Mouse (Mus musculus) adrenal gland, postnatal 14 days (tissue): ENCODE data around the gene 4632433K11Rik. TPM values are rescaled to one million over a fixed set of nuclear protein-coding genes. Genes with fewer than 3 reads are reported as not detected.
A peak's percentile ranks its signal among the peaks of the same experiment; 100 is the strongest.
"Not testable (repeated sequence)": the region's sequence is repeated elsewhere in the genome, so short reads cannot be mapped to it uniquely, and the experiment has no call there.

ENCODE experiments used
- DNase-seq: peaks from one replicate; pipeline ENCODE4 v3.0.0; 2021; ENCODE audit warnings: mixed read lengths
- long read RNA-seq, 2 experiments: library from polyadenylated mRNA; stranded (forward); transcript quantifications; one replicate each; pipeline ENCODE4 v2.0.0; 2021
- total RNA-seq: library from RNA; stranded (reverse); gene quantifications from 2 replicates; pipeline ENCODE4 v1.2.3, GENCODE M21; 2021

4632433K11Rik gene
- total RNA-seq, result not detected in 2 replicates
- long read RNA-seq, experiment 1, result 0 reads
- long read RNA-seq, experiment 2, result 0 reads

GRCm38 (mm10) chr7:5033818-5034217, at the start of gene 4632433K11Rik:
Gene 4632433K11Rik, plus strand, starts transcription at chr7:5034118.
- no peak for DNase-seq

- no peak for DNase-seq
Observed at GRCm38 (mm10) chr7:4988250-4988649, 45.7 kb upstream of the 4632433K11Rik start.

GRCm38 (mm10) chr7:4993347-4993998, 40.4 kb upstream of the 4632433K11Rik start:
- DNase-seq, result no peak

DNA sequence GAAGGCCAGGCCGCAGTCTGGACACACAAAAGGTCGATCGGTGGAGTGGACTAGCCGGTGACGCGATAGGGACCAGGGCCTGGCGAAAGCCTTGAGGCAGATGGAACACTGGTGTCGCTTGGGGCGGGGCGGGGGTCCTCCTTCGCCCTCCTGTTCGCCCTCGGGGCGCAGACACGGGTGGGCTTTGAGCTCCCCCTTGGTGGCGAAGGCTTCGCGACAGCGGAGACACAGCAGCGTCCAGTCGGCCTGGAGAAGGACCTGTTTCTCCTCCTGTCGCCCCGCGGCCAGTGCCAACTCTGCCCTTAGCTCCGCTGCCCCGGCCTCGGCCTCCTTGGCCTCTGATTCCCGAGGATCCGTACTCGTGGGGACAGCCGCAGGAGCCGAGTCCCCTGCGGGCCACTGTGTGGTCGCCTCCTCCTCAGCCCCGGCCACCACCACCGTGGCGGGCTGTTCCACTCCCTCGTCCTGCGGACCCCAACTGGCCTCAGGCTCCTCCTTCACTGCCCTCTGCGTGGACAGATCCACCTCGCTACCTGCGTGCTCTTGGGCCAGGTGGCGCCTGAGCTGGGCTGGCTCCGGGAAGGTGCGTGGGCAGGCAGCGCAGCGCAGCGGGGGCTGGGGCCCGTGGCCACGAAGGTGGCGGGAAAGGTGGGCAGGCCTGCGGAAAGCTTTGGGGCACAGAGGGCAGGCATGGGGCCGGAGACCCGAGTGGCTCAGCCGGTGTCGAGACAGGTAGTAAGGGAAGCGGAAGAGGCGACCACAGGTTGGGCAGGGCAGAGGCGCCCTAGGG, 39.7 kb upstream of the 4632433K11Rik start:
- DNase-seq, result no peak

GRCm38 (mm10) chr7:4995268-4996002, 38.5 kb upstream of the 4632433K11Rik start:
- no peak for DNase-seq

- peak; percentile 98 for DNase-seq
Observed at GRCm38 (mm10) chr7:4996003-4996895, 37.7 kb upstream of the 4632433K11Rik start, which contains the start of gene Zfp579. Gene Zfp579, minus strand, starts transcription at chr7:4996158.

DNA sequence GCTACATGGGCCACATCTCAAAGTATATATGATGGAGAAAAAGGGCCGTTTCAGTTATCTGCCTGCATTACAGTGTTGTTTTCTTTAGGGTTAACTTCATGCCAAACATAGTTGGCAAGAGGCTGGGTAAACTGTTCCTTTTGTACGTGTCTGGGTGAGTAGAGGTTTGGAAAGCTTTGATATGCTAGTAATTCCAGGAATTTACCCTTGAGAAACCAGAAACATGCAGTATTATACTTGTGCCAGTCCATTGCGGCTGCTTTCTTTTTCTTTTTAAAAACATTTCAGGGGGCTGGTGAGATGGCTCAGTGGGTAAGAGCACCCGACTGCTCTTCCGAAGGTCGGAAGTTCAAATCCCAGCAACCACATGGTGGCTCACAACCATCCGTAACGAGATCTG, 37.0 kb upstream of the 4632433K11Rik start:
- no peak for DNase-seq

DNA sequence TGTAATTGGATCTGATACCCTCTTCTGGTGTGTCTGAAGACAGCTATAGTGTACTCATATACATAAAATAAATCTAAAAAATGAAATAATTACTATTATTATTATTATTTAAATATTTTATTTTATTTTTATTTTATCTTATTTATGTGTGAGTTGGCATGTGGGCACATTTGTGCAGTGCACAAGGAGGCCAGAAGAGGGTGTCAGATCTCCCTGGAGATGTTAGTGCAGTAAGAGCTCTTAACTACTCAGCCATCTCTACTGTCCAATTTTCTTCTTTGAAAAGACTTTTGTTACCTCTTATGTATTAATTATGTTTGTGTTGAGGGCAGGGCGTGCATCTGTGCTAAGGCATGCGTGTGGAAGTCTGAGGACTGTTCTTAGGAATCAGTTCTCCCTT, 34.0 kb upstream of the 4632433K11Rik start:
- peak; percentile 61 for DNase-seq

DNA sequence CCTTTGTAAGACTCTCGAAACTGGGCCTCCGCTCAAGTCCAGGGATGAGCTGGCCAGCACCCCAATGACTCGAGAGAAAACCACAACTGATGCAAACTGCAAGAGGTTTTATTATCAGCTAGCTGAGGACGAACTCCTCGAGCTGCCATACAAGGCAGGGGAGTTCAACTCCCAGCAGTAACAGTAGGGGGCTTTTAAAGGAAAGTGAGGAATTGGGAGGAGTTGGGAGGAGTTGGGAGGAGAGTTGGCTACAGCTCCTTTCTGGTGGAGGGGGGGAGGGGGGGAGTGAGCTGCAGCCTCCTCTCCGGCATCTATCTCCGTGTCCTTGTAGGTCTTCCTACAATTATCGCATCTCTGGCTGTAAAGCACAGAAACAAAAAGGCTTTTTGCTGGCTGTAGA, 31.0 kb upstream of the 4632433K11Rik start:
- not testable (repeated sequence) for DNase-seq

GRCm38 (mm10) chr7:5008229-5008628, 25.7 kb upstream of the 4632433K11Rik start:
- no peak for DNase-seq

DNA sequence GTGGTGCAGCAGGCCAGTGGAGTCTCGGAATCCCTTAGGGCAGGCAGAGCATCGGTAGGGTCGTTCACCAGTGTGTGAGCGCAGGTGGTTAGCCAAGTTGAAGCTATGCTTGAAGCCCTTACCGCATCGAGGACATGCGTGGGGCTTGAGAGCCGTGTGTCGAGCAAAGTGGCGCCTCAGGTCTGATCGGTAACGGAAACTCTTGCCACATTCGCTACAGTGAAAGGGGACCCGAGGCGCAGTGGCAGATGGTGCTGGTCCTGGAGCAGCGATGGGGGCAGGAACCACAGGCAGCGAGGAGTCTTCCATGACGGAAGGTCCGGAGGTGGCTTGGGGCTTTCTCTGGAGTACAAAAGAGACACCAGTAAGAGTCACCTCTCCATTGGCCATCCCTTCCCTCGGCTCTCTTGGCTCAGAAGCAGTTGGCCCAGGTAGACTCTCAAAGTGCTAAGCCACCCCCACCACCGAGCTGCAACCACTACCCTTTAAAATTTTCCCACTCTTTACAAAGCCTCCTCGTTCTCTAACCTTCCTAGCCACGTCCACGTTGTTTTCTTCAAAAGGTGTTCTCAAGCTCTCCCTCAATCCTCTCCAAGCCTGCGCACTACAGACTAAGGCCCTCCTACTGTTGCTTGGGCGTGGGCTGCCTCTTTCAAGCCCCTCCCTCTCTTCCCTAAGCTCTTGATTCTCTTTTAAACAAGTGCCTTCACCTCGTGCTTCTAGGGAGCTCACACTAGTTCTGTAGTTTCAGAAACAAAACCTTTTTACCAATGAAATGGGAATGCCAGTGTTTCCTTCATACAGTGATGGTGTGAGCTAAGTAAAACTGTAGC, 21.0 kb upstream of the 4632433K11Rik start:
- no peak for DNase-seq

DNA sequence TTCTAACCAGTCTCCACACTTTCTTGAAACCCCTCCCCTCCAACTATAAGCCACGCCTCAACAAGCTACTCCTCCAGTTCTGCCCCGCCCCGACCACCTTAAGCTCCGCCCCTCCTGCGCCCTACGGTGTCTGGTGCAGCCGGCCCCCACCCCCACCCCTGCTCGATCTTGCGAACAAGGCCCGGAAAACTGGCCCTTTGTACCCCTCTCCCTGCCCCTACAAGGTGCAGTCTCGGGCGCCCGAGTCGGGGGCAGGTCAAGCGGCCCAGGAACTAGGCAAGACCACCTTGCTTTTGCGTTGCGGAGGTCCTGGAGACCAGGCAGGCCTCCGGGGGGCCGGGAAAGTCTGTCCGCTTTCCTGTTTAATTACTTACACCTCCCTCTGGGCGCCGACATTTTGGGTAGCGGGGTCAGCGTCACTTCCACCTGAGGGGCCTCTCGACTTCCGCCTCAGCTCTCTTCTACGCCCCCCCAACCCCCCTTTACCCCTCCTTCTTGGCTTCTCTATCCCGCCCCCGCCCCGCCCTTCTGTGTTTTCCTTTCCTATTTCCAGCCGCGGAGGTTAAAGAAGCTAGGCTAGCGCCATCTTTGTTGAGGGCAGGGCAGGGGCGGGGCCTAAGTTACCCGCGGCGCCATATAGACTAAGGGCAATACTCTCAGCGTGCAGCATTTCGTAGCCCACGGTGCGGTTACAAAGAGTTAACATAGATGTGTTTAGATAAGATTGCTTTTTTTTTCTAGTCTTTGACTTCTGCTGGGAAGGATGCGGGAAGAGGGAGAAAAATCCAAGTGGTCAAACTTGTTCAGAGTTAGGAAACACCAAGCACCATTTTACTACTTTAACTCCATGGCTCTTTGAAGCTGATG, 19.4 kb upstream of the 4632433K11Rik start, which contains the start of the genes Zfp524 and Fiz1:
Gene Zfp524, plus strand, starts transcription at position 165 of the 867 bp plus-strand sequence.
Gene Fiz1, minus strand, starts transcription at position 447 of the 867 bp plus-strand sequence.
- DNase-seq, result peak; percentile 98

GRCm38 (mm10) chr7:5015118-5016001, 18.6 kb upstream of the 4632433K11Rik start, which contains the start of gene Gm44973:
Gene Gm44973, plus strand, starts transcription at chr7:5015496.
- peak; percentile 98 for DNase-seq

- no peak for DNase-seq
Observed at GRCm38 (mm10) chr7:5016057-5016456, 17.9 kb upstream of the 4632433K11Rik start.

DNA sequence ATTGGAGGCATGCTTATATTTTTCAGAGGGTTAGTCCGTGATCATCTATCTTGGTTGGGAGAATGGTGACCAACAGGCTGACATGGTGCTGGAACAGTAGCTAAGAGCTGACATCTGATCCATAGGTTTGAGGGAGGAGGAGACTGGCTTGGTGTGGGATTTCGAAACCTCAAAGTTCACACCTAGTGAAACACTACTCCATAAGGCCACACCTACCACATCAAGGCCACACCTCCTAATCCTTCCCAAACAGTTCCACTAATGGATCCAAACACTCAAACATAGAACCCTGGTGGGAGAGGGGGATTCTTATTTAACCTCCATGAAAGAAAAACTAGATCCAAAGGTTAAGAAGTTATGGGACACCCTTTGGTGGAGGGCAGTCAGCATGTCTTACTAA, 17.0 kb upstream of the 4632433K11Rik start:
- DNase-seq, result no peak

GRCm38 (mm10) chr7:5017352-5017751, 16.6 kb upstream of the 4632433K11Rik start:
- peak; percentile 27 for DNase-seq

DNA sequence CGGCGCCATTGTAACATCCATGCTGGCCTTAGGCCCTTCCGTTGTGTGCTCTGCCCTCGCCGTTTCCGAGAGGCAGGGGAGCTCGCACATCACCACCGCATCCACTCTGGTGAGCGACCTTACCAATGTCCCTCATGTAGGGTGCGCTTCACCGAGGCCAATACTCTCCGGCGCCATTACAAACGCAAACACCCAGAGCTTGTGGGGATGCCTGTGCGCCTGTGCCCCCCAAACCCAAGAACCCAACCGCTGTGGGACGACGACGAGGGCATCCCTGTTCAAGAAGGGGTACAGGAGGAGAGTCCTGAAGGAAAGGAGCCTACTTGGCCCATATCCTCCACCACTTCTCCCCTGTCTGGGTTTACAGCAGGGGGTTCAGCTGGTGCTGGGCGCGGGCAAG, 16.0 kb upstream of the 4632433K11Rik start:
- DNase-seq, result no peak

- not testable (repeated sequence) for DNase-seq
Observed at GRCm38 (mm10) chr7:5019576-5019975, 14.3 kb upstream of the 4632433K11Rik start.
